Mouse (Mus musculus): ENCODE data around the gene Gpx5. TPM values are rescaled to one million over a fixed set of nuclear protein-coding genes. Genes with fewer than 3 reads are reported as not detected.

Gene Gpx5
- polyA plus RNA-seq, 1 experiment from 2014 or later = not detected

- ATAC-seq (ENCODE audit: insufficient read depth) (no peak), DNase-seq (peak; percentile 34)
- peak overlapping the region; percentile 45 for H3K4me2 ChIP-seq
- no peaks in the 10 kb centered on the region for H3K27me3 ChIP-seq (ENCODE audit: insufficient read depth, low read length)
- no peaks in the 10 kb centered on the region for H3K9me3 ChIP-seq (ENCODE audit: low read depth, low read length)
- H3K4me3 ChIP-seq (ENCODE audit: low read depth, low read length) = no peak overlapping the region
- 26% methylated on average over 4 of the region's 4 CpGs for WGBS
- 0 out of 2 replicates have a peak overlapping the region, but pooled peaks have one; percentile 35 for H3K9ac ChIP-seq
- no peak overlapping the region for H3K27ac ChIP-seq (ENCODE audit: low read depth)
- H3K36me3 ChIP-seq (ENCODE audit: insufficient read depth) = no peaks in the 10 kb centered on the region
- no peak for TF ChIP-seq CTCF (IDR thresholded peaks at IDR 0.05; ENCODE audit: low read depth)
- H3K4me1 ChIP-seq (ENCODE audit: insufficient read depth) = no peaks in the 10 kb centered on the region; the same call in 1 of the 2 replicates
Observed at GRCm38 (mm10) chr13:21267541-21267940, 25.0 kb downstream of the Gpx5 start.

GRCm38 (mm10) chr13:21265736-21266135 lies 26.8 kb downstream of the Gpx5 start:
- H3K4me2 ChIP-seq = no peak overlapping the region
- no peaks in the 10 kb centered on the region; the same call in 1 of the 2 replicates for H3K4me1 ChIP-seq (ENCODE audit: insufficient read depth)
- no peaks in the 10 kb centered on the region for H3K36me3 ChIP-seq (ENCODE audit: insufficient read depth)
- ATAC-seq (ENCODE audit: insufficient read depth) = no peak
- no peak for TF ChIP-seq CTCF (IDR thresholded peaks at IDR 0.05; ENCODE audit: low read depth)
- H3K9ac ChIP-seq = no peak overlapping the region
- no peaks in the 10 kb centered on the region for H3K9me3 ChIP-seq (ENCODE audit: low read depth, low read length)
- H3K27ac ChIP-seq (ENCODE audit: low read depth) = no peak overlapping the region
- DNase-seq = no peak
- H3K27me3 ChIP-seq (ENCODE audit: insufficient read depth, low read length) = no peaks in the 10 kb centered on the region
- 47% methylated on average over 2 of the region's 2 CpGs for WGBS
- no peak overlapping the region for H3K4me3 ChIP-seq (ENCODE audit: low read depth, low read length)

GRCm38 (mm10) chr13:21264366-21264765 lies 28.2 kb downstream of the Gpx5 start:
- H3K27me3 ChIP-seq (ENCODE audit: insufficient read depth, low read length) = no peaks in the 10 kb centered on the region
- no peaks in the 10 kb centered on the region for H3K9me3 ChIP-seq (ENCODE audit: low read depth, low read length)
- peak overlapping the region; percentile 47 for H3K4me3 ChIP-seq (ENCODE audit: low read depth, low read length)
- under 1% methylated on average over 11 of the region's 11 CpGs for WGBS
- no peak overlapping the region for H3K27ac ChIP-seq (ENCODE audit: low read depth)
- DNase-seq (peak; percentile 92), ATAC-seq (ENCODE audit: insufficient read depth) (no peak)
- TF ChIP-seq CTCF (IDR thresholded peaks at IDR 0.05; ENCODE audit: low read depth) = no peak
- no peaks in the 10 kb centered on the region for H3K36me3 ChIP-seq (ENCODE audit: insufficient read depth)
- H3K4me2 ChIP-seq = peak overlapping the region; percentile 65
- no peaks in the 10 kb centered on the region; the same call in 1 of the 2 replicates for H3K4me1 ChIP-seq (ENCODE audit: insufficient read depth)
- peak overlapping the region; percentile 40 for H3K9ac ChIP-seq

DNA sequence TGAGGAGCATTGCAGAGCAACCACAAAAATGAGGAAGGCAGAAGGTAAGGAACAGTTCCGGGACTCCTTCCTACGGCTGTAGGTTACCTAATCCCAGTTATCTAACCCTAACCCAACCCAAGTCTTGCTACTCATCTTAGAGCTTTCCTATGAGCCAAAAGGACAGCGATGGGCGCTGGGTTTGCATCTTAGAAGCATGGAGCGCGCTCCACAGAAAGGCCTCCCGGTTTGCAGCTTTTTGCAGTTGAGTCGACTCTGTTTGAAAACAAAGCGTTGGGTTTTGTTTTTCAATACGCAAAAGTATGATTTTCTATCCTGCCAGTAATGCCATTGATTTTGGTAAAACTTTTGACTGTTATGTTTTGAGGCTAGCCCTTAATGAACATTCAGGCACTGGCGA lies 28.6 kb downstream of the Gpx5 start:
- H3K36me3 ChIP-seq (ENCODE audit: insufficient read depth) = no peaks in the 10 kb centered on the region
- H3K27ac ChIP-seq (ENCODE audit: low read depth) = no peak overlapping the region
- under 1% methylated on average over 11 of the region's 11 CpGs for WGBS
- no peaks in the 10 kb centered on the region for H3K9me3 ChIP-seq (ENCODE audit: low read depth, low read length)
- H3K4me2 ChIP-seq = peak overlapping the region; percentile 65
- DNase-seq (peak; percentile 53), ATAC-seq (ENCODE audit: insufficient read depth) (no peak)
- H3K9ac ChIP-seq = peak overlapping the region; percentile 40
- H3K4me3 ChIP-seq (ENCODE audit: low read depth, low read length) = peak overlapping the region; percentile 47
- H3K27me3 ChIP-seq (ENCODE audit: insufficient read depth, low read length) = no peaks in the 10 kb centered on the region
- H3K4me1 ChIP-seq (ENCODE audit: insufficient read depth) = no peaks in the 10 kb centered on the region; the same call in 1 of the 2 replicates
- no peak for TF ChIP-seq CTCF (IDR thresholded peaks at IDR 0.05; ENCODE audit: low read depth)

- WGBS = 54% methylated on average over 4 of the region's 4 CpGs
Observed at GRCm38 (mm10) chr13:21262787-21263461, 29.6 kb downstream of the Gpx5 start.

DNA sequence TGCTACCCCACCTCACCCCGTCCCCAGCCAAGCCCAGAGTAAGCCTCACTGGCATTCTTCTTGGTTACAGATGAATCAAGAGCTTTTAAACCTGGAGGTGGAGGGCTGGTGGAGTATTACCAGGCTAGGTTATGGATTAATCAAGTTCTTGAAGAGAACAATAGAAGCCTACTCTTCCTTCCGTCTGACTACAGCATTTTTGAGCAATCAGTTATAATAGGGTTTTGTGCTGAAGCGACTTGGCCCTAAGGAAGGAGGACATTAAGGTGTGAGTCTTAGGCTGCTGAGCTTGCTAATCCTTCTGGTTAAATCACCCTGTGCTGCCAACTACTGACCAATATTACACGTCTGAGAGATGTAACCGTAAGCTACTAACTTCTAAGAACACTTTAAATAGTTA lies 32.2 kb downstream of the Gpx5 start:
- no peak overlapping the region for H3K27ac ChIP-seq (ENCODE audit: low read depth)
- no peaks in the 10 kb centered on the region for H3K36me3 ChIP-seq (ENCODE audit: insufficient read depth)
- no peaks in the 10 kb centered on the region for H3K9me3 ChIP-seq (ENCODE audit: low read depth, low read length)
- ATAC-seq (ENCODE audit: insufficient read depth) (0 out of 2 replicates have a peak, but pooled peaks have one; percentile 12), DNase-seq (no peak)
- peak overlapping the region; percentile 40; the same call in 1 of the 2 replicates for H3K9ac ChIP-seq
- no peaks in the 10 kb centered on the region for H3K4me1 ChIP-seq (ENCODE audit: insufficient read depth)
- H3K4me2 ChIP-seq = peak overlapping the region; percentile 70
- peak overlapping the region; percentile 42 for H3K4me3 ChIP-seq (ENCODE audit: low read depth, low read length)
- WGBS = 18% methylated on average over 5 of the region's 5 CpGs
- no peaks in the 10 kb centered on the region; the same call in 1 of the 2 replicates for H3K27me3 ChIP-seq (ENCODE audit: insufficient read depth, low read length)
- TF ChIP-seq CTCF (IDR thresholded peaks at IDR 0.05; ENCODE audit: low read depth) = no peak

More at GRCm38 (mm10) chr13:21262787-21263461, 29.6 kb downstream of the Gpx5 start:
- H3K4me1 ChIP-seq (ENCODE audit: insufficient read depth) = no peaks in the 10 kb centered on the region; the same call in 1 of the 2 replicates
- no peak overlapping the region for H3K4me3 ChIP-seq (ENCODE audit: low read depth, low read length)
- H3K27me3 ChIP-seq (ENCODE audit: insufficient read depth, low read length) = no peaks in the 10 kb centered on the region
- DNase-seq (no peak), ATAC-seq (ENCODE audit: insufficient read depth) (no peak)
- H3K36me3 ChIP-seq (ENCODE audit: insufficient read depth) = no peaks in the 10 kb centered on the region
- no peaks in the 10 kb centered on the region for H3K9me3 ChIP-seq (ENCODE audit: low read depth, low read length)
- H3K27ac ChIP-seq (ENCODE audit: low read depth) = no peak overlapping the region
- no peak overlapping the region for H3K9ac ChIP-seq
- H3K4me2 ChIP-seq = peak overlapping the region; percentile 65; the same call in 1 of the 2 replicates
- no peak for TF ChIP-seq CTCF (IDR thresholded peaks at IDR 0.05; ENCODE audit: low read depth)

DNA sequence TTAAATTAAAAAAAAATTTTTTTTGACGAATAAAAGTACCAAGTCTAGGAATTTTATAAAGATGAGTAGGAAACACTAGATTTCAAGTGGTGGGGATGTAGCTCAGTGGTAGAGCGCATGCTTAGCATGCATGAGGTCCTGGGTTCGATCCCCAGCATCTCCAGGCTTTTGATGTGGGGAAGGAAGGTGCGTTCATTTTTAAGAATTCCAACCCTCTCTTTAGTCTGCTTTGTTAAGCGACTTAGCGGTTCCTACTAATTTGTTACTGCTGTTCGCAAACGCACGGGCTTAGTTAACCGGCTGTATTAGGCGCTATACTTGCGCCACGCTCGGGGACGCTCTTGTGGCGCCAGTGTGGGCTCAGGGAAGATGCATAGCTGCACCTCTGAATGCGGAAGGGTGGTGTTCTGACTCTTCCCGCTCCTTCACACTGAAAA lies 32.8 kb downstream of the Gpx5 start:
- no peaks in the 10 kb centered on the region; the same call in 1 of the 2 replicates for H3K27me3 ChIP-seq (ENCODE audit: insufficient read depth, low read length)
- H3K36me3 ChIP-seq (ENCODE audit: insufficient read depth) = no peaks in the 10 kb centered on the region
- H3K4me3 ChIP-seq (ENCODE audit: low read depth, low read length) = peak overlapping the region; percentile 42
- no peaks in the 10 kb centered on the region for H3K4me1 ChIP-seq (ENCODE audit: insufficient read depth)
- no peak overlapping the region for H3K27ac ChIP-seq (ENCODE audit: low read depth)
- peak; percentile 90 for ATAC-seq (ENCODE audit: insufficient read depth)
- TF ChIP-seq CTCF (IDR thresholded peaks at IDR 0.05; ENCODE audit: low read depth) = no peak
- DNase-seq = peak; percentile 90
- WGBS = under 1% methylated on average over 18 of the region's 18 CpGs
- no peaks in the 10 kb centered on the region for H3K9me3 ChIP-seq (ENCODE audit: low read depth, low read length)
- peak overlapping the region; percentile 40 for H3K9ac ChIP-seq
- peak overlapping the region; percentile 70 for H3K4me2 ChIP-seq

Measured in lung, embryonic 14.5 days (tissue).